Mouse (Mus musculus): ENCODE data around the gene Skiv2l. TPM values are rescaled to one million over a fixed set of nuclear protein-coding genes. Genes with fewer than 3 reads are reported as not detected.
"Not testable (repeated sequence)": the region's sequence is repeated elsewhere in the genome, so short reads cannot be mapped to it uniquely, and the experiment has no call there.

The Skiv2l gene
- total RNA-seq, 2 experiments from 2014 or later = 62.2 to 63.9 TPM

GRCm38 (mm10) chr17:34879336-34879879, 29.4 kb upstream of the Skiv2l start, which contains the start of gene Zbtb12:
TSS of gene Zbtb12 (plus strand) at chr17:34879483.
- no peak for DNase-seq (ENCODE audit: low spot score in 2 of 2)

- DNase-seq (ENCODE audit: low spot score in 2 of 2) = no peak
Measured at GRCm38 (mm10) chr17:34874321-34874720, 24.3 kb upstream of the Skiv2l start.

GRCm38 (mm10) chr17:34865981-34866380, 16.0 kb upstream of the Skiv2l start:
- no peak for DNase-seq (ENCODE audit: low spot score in 2 of 2)

- DNase-seq (ENCODE audit: low spot score in 2 of 2) = no peak
Measured at GRCm38 (mm10) chr17:34862416-34863081, 12.5 kb upstream of the Skiv2l start, which contains the start of gene Cfb. TSS of gene Cfb (minus strand) at chr17:34862518.

GRCm38 (mm10) chr17:34861704-34862415, 11.8 kb upstream of the Skiv2l start:
- no peak for DNase-seq (ENCODE audit: low spot score in 2 of 2)

- DNase-seq (ENCODE audit: low spot score in 2 of 2) = no peak
Measured at GRCm38 (mm10) chr17:34860514-34860913, 10.5 kb upstream of the Skiv2l start.

GRCm38 (mm10) chr17:34858670-34859069, 8.7 kb upstream of the Skiv2l start:
- DNase-seq (ENCODE audit: low spot score in 2 of 2) = no peak

GRCm38 (mm10) chr17:34855825-34856224, 5.8 kb upstream of the Skiv2l start:
- peak; percentile 17 to 42 for DNase-seq (ENCODE audit: low spot score in 2 of 2)

GRCm38 (mm10) chr17:34854761-34855160, 4.8 kb upstream of the Skiv2l start:
- DNase-seq (ENCODE audit: low spot score in 2 of 2) = no peak

- no peak for DNase-seq (ENCODE audit: low spot score in 2 of 2)
Measured at GRCm38 (mm10) chr17:34853511-34853910, 3.5 kb upstream of the Skiv2l start.

- DNase-seq (ENCODE audit: low spot score in 2 of 2) = no peak
Measured at GRCm38 (mm10) chr17:34850517-34851125, 611 bp upstream of the Skiv2l start.

- no peak for DNase-seq (ENCODE audit: low spot score in 2 of 2)
Measured at GRCm38 (mm10) chr17:34847615-34848014, 2.4 kb downstream of the Skiv2l start.

- no peak for DNase-seq (ENCODE audit: low spot score in 2 of 2)
Measured at GRCm38 (mm10) chr17:34847192-34847591, 2.8 kb downstream of the Skiv2l start.

GRCm38 (mm10) chr17:34844884-34845283, 5.1 kb downstream of the Skiv2l start:
- no peak for DNase-seq (ENCODE audit: low spot score in 2 of 2)

GRCm38 (mm10) chr17:34840736-34841307, 9.2 kb downstream of the Skiv2l start:
- no peak for DNase-seq (ENCODE audit: low spot score in 2 of 2)

- DNase-seq (ENCODE audit: low spot score in 2 of 2) = no peak
Measured at GRCm38 (mm10) chr17:34838785-34839184, 11.2 kb downstream of the Skiv2l start.

- no peak for DNase-seq (ENCODE audit: low spot score in 2 of 2)
Measured at GRCm38 (mm10) chr17:34837464-34838324, 12.3 kb downstream of the Skiv2l start.

GRCm38 (mm10) chr17:34836856-34837221, 13.2 kb downstream of the Skiv2l start, which contains the start of the genes Stk19 and Dxo:
TSS of gene Stk19 (minus strand) at chr17:34836945.
TSS of gene Dxo (plus strand) at chr17:34837019.
- DNase-seq (ENCODE audit: low spot score in 2 of 2) = peak; percentile 98 to 99

GRCm38 (mm10) chr17:34836155-34836855, 13.7 kb downstream of the Skiv2l start:
- no peak for DNase-seq (ENCODE audit: low spot score in 2 of 2)

GRCm38 (mm10) chr17:34830776-34831175, 19.2 kb downstream of the Skiv2l start:
- DNase-seq (ENCODE audit: low spot score in 2 of 2) = not testable (repeated sequence)
